Mouse (Mus musculus) forebrain, embryonic 10.5 days (tissue): ENCODE data around the gene Efcab3. TPM values are rescaled to one million over a fixed set of nuclear protein-coding genes. Genes with fewer than 3 reads are reported as not detected.
A peak's percentile ranks its signal among the peaks of the same experiment; 100 is the strongest.
"Not testable (repeated sequence)": the region's sequence is repeated elsewhere in the genome, so short reads cannot be mapped to it uniquely, and the experiment has no call there.

Experiments
- DNase-seq: peaks from one replicate; pipeline ENCODE4 v3.0.0-alpha.2; 2017; ENCODE audit warnings: low spot score; ENCODE audit errors: extremely low spot score
- H3K27ac ChIP-seq: fragments of 300-500 bp; sonication (generic); 2 replicates; pipeline ENCODE4 v1.5.1; 2016; ENCODE audit warnings: mild to moderate bottlenecking
- H3K27me3 ChIP-seq: fragments of 300-500 bp; sonication (generic); 2 replicates; pipeline ENCODE4 v1.6.1; 2016; ENCODE audit warnings: mild to moderate bottlenecking; ENCODE audit not compliant: poor library complexity, severe bottlenecking
- H3K36me3 ChIP-seq: fragments of 300-500 bp; sonication (generic); replicated peaks from 2 replicates; pipeline ENCODE4 v1.6.1; 2016; ENCODE audit warnings: mild to moderate bottlenecking, moderate library complexity
- H3K4me1 ChIP-seq: fragments of 300-500 bp; sonication (generic); 2 replicates; pipeline ENCODE4 v1.6.1; 2016
- H3K4me3 ChIP-seq: fragments of 300-500 bp; sonication (generic); 2 replicates; pipeline ENCODE4 v1.5.1; 2016; ENCODE audit warnings: mild to moderate bottlenecking, moderate library complexity
- H3K9me3 ChIP-seq: fragments of 300-500 bp; sonication (generic); 2 replicates; pipeline ENCODE4 v1.6.1; 2016; ENCODE audit warnings: mild to moderate bottlenecking, moderate library complexity
- WGBS: fragments of 180-500 bp; shearing (Covaris S2); methylation state at CpG from one replicate; pipeline ENCODE4 v1.1.7; 2016; 5-methylcytosine and 5-hydroxymethylcytosine counted together
- polyA plus RNA-seq: library from polyadenylated mRNA; unstranded; fragments of >200 nt; fragmentation: Nextera tagmentation; extraction: Ambion mirVana; gene quantifications from 2 replicates; pipeline ENCODE4 v1.2.1, GENCODE M21; 2016

The Efcab3 gene
- polyA plus RNA-seq, 1 experiment from 2014 or later, result not detected

DNA sequence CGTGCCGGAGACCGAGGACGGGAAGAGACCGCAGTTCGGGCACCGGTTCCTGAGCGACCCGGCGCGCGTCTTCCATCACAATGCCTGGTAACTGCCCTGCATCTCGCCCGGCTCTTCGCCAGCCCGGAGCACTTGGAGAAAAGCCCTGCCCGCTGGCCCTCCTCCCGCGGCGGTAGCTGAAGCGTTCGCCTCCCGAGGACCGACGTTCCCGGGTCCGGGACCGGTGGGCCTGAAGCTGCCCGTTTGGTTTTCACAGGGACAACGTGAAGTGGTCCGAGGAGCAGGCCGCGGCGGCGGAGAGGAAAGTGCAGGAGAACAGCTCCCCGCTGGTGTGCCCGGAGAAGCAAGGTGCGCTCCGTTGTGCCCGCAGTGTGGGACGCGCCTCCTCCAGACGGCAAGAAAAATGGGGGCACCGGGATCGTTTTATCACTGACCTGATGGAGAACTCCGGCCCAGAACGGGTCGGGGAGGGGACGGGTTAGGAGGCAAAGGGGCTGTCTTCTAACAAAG, 63.2 kb downstream of the Efcab3 start:
- Histone ChIP-seq H3K9me3 (no peaks in the 10 kb centered on the region), H3K27me3 (no peaks in the 10 kb centered on the region), H3K4me1 (peaks cover 14% of the 10 kb centered on the region), H3K27ac (peak overlapping the region; percentile 75), H3K36me3 (peaks cover 30% of the 10 kb centered on the region), H3K4me3 (peak overlapping the region; percentile 78)
- under 1% methylated on average over 47 of the region's 49 CpGs for WGBS
- no peak for DNase-seq

DNA sequence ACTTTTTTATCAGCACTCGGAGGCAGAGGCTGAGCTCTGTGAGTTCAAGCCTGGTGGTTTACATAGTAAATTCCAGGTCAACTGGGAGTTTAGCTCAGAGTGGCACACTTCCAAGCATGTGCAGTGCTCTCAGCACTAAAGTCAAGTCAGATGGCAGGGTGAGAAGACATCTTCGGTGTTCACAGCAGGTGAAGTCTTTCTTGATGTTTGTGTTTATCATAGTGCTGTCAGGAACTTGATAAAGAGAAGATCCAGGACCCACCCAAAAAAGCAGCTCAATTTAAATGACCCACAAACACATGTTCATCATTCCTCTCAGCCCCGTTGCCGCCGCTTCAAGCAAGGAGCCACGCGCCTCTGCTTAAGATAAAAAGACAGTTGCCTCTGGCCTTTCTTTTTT, 72.3 kb downstream of the Efcab3 start:
- no peaks in the 10 kb centered on the region for H3K4me1 ChIP-seq
- peaks cover 100% of the 10 kb centered on the region for H3K36me3 ChIP-seq
- WGBS, result 96% methylated on average over 7 of the region's 7 CpGs
- H3K9me3 ChIP-seq, result no peaks in the 10 kb centered on the region
- no peak overlapping the region for H3K27ac ChIP-seq
- no peak for DNase-seq
- H3K4me3 ChIP-seq, result no peak overlapping the region
- H3K27me3 ChIP-seq, result no peaks in the 10 kb centered on the region

DNA sequence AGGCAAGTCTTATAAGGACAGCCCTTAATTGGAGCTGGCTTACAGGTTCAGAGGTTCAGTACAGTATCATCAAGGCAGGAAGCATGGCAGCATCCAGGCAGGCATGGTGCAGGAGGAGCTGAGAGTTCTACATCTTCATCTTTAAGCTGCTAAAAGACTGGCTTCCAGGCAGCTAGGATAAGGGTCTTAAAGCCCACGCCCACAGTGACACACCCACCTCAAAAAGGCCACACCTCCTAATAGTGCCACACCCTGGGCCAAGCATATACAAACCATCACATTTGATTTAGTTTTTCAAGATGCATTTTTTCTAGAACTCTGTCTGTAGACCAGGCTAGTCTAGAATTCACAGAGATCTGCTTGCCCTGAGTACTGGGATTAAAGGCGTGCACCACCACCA, 73.9 kb downstream of the Efcab3 start:
- 97% methylated on average over 2 of the region's 2 CpGs for WGBS
- H3K36me3 ChIP-seq, result peaks cover 95% of the 10 kb centered on the region
- not testable (repeated sequence) for H3K4me3 ChIP-seq, H3K27ac ChIP-seq, DNase-seq, H3K27me3 ChIP-seq, H3K4me1 ChIP-seq, H3K9me3 ChIP-seq

DNA sequence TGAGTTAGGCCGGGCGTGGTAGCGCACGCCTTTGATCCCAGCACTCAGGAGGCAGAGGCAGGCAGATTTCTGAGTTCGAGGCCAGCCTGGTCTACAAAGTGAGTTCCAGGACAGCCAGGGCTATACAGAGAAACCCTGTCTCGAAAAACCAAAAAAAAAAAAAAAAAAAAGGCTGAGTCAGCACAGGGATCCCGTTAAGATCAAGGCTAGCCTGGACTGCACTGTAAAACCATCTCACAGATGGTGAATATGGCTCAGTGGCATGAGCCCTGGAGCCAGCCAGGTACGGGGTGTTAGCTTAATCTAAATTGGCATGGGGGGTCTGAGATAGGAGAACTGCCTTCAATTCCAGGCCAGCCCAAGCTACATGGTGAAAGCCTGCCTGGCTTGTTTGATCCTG, 77.1 kb downstream of the Efcab3 start:
- H3K27me3 ChIP-seq, H3K4me1 ChIP-seq, DNase-seq, H3K4me3 ChIP-seq, H3K9me3 ChIP-seq, H3K27ac ChIP-seq: not testable (repeated sequence)
- peaks cover 64% of the 10 kb centered on the region for H3K36me3 ChIP-seq
- WGBS, result 87% methylated on average over 8 of the region's 8 CpGs

DNA sequence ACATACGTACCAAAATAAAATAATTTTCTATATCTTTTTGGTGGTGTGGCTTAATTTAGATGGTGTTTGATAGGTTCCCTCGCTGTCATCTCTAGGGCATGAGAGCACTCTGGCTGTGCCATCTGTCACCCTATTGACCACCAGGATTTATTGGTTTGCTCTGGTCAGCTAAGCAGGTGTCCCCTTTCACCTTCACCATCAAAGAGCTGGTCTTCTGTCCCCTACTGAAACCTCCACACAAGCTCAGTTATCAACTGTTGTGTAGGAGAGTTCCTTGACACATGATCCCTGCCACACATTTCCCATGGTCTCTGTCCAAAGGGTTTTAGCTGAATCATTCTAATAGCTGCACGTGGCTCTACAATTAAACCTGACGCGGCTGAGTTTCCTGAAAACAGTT, 77.7 kb downstream of the Efcab3 start:
- 94% methylated on average over 5 of the region's 5 CpGs for whole genome bisulfite sequencing
- no peak overlapping the region for H3K27ac ChIP-seq

DNA sequence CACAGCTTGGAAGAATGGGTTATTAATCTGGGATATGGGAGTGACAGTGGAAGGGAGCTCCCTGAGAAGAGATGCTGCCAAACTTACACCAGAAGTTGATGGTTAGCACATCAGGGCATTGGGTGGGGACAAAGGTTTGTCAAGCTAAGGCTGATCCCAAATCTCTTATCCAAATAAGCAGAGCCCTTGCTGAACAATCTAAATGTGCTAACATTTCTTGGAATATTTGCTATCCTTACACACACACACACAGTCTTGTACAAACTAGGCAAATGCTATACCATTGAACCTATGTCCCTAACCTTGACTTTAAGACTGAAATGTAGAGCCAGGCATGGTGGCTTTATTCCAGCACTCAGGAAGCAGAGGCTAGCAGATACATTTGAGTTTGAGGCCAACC, 80.2 kb downstream of the Efcab3 start:
- no peak for DNase-seq
- Histone ChIP-seq H3K4me1 (no peaks in the 10 kb centered on the region), H3K4me3 (no peak overlapping the region), H3K27ac (no peak overlapping the region), H3K27me3 (no peaks in the 10 kb centered on the region), H3K9me3 (no peaks in the 10 kb centered on the region), H3K36me3 (peaks cover 34% of the 10 kb centered on the region)

More for the DNA sequence above, 77.7 kb downstream of the Efcab3 start:
- H3K27me3 ChIP-seq, result no peaks in the 10 kb centered on the region
- peaks cover 58% of the 10 kb centered on the region for H3K36me3 ChIP-seq
- no peaks in the 10 kb centered on the region for H3K9me3 ChIP-seq
- H3K4me1 ChIP-seq, result no peaks in the 10 kb centered on the region
- H3K4me3 ChIP-seq, result no peak overlapping the region
- DNase-seq, result no peak

DNA sequence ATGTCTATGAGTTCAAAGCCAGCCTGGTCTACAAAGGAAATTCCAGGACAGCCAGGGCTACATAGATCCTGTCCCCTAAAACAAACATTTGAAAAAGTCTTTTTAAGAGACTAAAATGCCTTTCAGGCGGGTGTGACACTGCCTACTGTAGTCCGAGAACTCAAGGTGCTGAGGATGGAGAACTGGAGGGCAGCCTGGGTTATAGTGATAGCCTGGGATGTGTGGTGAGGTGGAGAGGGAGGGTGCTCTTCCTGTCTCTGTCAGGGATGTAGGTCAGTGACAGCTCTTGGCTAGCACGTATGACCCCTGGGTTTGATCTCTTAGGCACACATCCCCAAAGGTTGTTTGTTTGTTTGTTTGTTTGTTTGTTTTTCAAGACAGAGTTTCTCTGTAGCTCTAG, 80.7 kb downstream of the Efcab3 start:
- no peaks in the 10 kb centered on the region for H3K9me3 ChIP-seq
- DNase-seq, result no peak
- H3K27ac ChIP-seq, result no peak overlapping the region
- H3K4me3 ChIP-seq, result no peak overlapping the region
- H3K27me3 ChIP-seq, result no peaks in the 10 kb centered on the region
- 85% methylated on average over 3 of the region's 3 CpGs for WGBS
- no peaks in the 10 kb centered on the region for H3K4me1 ChIP-seq
- H3K36me3 ChIP-seq, result peaks cover 28% of the 10 kb centered on the region

DNA sequence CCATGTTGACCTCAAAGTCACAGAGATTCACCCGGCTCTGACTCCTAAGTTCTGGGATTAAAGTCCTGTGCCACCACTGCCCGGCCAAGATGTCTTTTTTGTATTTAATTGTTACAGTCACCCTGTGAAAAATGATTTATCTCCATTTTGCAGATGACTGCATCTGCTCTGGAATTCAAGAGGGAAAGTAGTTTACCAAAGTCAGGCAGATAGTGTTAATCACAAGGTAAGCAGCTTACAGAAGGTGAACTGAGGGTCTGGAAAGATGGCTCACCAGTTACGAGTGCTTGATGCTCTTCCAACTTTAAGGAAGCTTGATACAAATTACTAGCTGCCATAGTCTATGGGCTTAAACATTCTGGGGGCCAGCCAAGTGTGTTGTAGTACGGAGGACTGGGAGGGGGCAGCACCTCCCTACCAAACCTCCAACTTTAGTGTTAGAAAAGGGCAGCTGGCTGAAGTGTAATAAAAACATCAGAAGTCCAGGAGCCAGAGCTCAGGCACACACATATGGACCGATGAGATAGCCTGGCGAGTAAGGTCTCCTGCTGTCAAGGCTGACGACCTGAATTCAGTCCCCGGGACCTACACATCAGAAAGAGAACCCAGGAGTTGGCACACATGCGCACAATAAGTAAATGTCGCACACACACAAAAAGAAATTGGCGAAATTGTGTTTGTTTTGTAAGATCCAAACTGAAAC, 81.3 kb downstream of the Efcab3 start:
- Histone ChIP-seq H3K36me3 (peaks cover 23% of the 10 kb centered on the region), H3K4me1 (no peaks in the 10 kb centered on the region), H3K9me3 (no peaks in the 10 kb centered on the region), H3K4me3 (no peak overlapping the region), H3K27ac (no peak overlapping the region), H3K27me3 (no peaks in the 10 kb centered on the region)
- WGBS, result 91% methylated on average over 11 of the region's 11 CpGs
- DNase-seq, result no peak

DNA sequence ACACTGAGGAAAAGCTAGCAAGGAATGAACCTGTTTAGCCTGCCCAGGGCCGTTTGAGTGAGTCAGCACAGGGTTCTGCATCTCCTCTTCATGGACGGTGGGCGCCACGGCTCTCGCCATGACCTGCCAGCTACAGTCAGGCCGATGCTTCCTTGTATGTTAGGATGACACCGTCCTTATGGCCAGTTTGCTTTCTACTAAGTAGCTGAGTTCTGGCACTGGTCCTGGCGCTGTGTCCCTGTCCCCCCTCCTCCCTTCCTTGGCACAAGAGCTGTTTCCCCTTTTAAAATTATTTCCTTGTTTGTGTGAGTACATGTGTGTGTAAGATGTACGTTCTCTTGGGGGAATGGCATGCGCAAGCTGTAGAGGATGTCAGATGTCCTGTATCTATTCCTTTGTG, 81.8 kb downstream of the Efcab3 start:
- Histone ChIP-seq H3K27ac (no peak overlapping the region), H3K4me3 (no peak overlapping the region), H3K9me3 (no peaks in the 10 kb centered on the region), H3K36me3 (peaks cover 17% of the 10 kb centered on the region), H3K27me3 (0 out of 2 replicates have a peak, but pooled peaks cover under 1% of the 10 kb centered on the region), H3K4me1 (no peaks in the 10 kb centered on the region)
- DNase-seq, result no peak
- WGBS, result 87% methylated on average over 10 of the region's 10 CpGs

DNA sequence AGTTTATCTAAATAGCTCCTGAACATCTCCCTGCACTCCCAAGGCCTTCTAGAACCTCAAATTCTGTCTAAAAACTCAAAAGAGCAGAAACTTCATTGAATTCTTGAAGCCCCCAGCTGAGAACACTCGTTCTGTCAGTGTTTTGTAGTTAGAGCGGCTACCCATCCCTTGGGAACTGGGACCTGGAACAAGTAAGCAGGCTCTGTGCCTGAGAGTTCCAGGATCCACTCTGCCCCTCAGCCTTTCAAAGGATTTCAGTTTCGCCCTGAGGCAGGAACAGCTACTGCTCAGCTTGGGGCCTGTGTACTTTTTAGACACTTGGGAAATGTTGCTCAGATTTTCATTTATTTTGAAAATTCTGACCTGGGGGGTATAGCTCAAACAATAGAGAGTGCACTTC, 83.2 kb downstream of the Efcab3 start, which contains the start of gene Gm10842:
Gm10842 (plus strand) TSS at position 301 of the 400 bp plus-strand sequence.
- WGBS, result 77% methylated on average over 3 of the region's 3 CpGs
- peaks cover 14% of the 10 kb centered on the region; the same call in 1 of the 2 replicates for H3K27me3 ChIP-seq
- H3K4me3 ChIP-seq, result no peak within 1 kb of the TSS

DNA sequence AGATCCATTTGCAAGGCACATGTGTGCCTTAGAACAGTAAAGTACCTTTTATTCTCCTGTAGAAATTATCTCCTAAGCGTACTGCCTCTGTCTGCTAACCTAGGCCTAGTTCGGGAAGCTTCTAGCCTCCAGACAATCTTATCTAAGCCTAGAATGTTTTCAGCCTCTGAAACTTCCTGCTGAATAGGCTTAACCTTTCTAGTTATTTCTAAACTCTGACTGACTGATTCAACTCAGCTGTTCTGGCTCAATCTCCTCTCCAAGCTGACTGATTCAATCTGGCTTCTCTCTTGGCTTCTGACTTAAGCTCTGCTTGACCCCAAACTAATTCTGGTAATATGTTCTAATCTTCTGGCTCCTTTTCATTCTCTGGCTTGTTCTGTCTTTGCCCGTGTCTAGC, 86.0 kb downstream of the Efcab3 start:
- no peak for DNase-seq
- peaks cover 16% of the 10 kb centered on the region; the same call in 1 of the 2 replicates for H3K27me3 ChIP-seq
- peaks cover 34% of the 10 kb centered on the region for H3K4me1 ChIP-seq
- WGBS, result 91% methylated on average over 3 of the region's 3 CpGs
- H3K9me3 ChIP-seq, result no peaks in the 10 kb centered on the region
- H3K36me3 ChIP-seq, result no peaks in the 10 kb centered on the region
- no peak overlapping the region for H3K4me3 ChIP-seq
- no peak overlapping the region for H3K27ac ChIP-seq

More for the DNA sequence above, 83.2 kb downstream of the Efcab3 start, which contains the start of gene Gm10842:
- H3K9me3 ChIP-seq, result no peaks in the 10 kb centered on the region
- H3K36me3 ChIP-seq, result peaks cover 5% of the 10 kb centered on the region
- peaks cover 11% of the 10 kb centered on the region for H3K4me1 ChIP-seq
- no peak within 1 kb of the TSS for H3K27ac ChIP-seq
- no peak for DNase-seq

DNA sequence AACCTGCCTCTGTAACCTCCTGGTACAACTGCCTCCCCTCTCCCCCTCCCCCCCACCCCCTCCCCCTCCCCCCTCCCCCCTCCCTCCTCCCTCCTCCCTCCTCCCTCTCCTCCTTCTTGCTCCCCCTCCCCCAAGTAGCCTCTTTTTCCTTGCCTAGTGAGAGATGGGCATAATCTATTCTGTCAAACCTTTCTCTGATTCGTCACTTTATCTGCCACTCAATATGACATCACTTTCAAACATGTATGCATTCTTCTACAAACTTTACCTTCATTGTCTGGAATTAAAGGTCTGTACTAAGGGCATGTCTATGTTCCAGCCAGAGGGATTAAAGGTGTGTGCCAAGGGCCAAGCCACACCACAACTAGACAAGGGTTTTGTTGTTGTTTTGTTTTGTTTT, 86.4 kb downstream of the Efcab3 start:
- Histone ChIP-seq H3K9me3 (no peaks in the 10 kb centered on the region), H3K4me3 (no peak overlapping the region), H3K4me1 (peaks cover 38% of the 10 kb centered on the region), H3K27ac (no peak overlapping the region), H3K36me3 (no peaks in the 10 kb centered on the region), H3K27me3 (peaks cover 16% of the 10 kb centered on the region; the same call in 1 of the 2 replicates)
- no peak for DNase-seq
- WGBS, result 92% methylated on average over 1 of the region's 1 CpGs

DNA sequence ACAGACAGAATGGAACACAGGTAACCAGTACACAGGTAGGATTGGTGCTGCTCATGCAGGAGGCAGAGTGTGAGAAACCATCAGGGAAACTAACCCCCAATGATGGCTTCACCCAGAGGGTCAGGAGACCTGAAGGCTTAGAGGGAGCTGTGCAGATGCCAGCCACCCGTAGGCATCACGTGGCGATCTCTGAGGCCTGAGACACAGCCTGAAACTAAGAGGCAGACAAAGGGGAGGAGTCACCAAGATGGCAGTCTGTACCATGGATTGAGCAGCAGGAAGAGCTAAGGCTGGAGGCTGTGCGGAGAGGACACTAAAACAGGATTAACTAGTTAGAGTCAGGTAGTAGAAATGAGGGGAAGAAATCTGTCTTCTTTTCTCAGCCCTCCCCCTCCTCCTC, 87.3 kb downstream of the Efcab3 start:
- no peak overlapping the region for H3K27ac ChIP-seq
- no peak overlapping the region for H3K4me3 ChIP-seq
- 65% methylated on average over 4 of the region's 4 CpGs for WGBS
- peaks cover 16% of the 10 kb centered on the region; the same call in 1 of the 2 replicates for H3K27me3 ChIP-seq
- H3K9me3 ChIP-seq, result no peaks in the 10 kb centered on the region
- DNase-seq, result no peak
- peaks cover 46% of the 10 kb centered on the region for H3K4me1 ChIP-seq
- H3K36me3 ChIP-seq, result no peaks in the 10 kb centered on the region
